Mouse (Mus musculus): ENCODE measurements around the gene Papss2.
A peak's percentile ranks its signal among the peaks of the same experiment; 100 is the strongest.

The Papss2 gene

GRCm38 (mm10) chr19:32710288-32710687 is 114.7 kb downstream of the Papss2 start:
- DNase-seq (ENCODE audit: extremely low read depth, low read depth) = peak; percentile 48

- DNase-seq (ENCODE audit: extremely low read depth, low read depth) = peak; percentile 39
Measured at GRCm38 (mm10) chr19:32711761-32712541, 116.4 kb downstream of the Papss2 start.

DNA sequence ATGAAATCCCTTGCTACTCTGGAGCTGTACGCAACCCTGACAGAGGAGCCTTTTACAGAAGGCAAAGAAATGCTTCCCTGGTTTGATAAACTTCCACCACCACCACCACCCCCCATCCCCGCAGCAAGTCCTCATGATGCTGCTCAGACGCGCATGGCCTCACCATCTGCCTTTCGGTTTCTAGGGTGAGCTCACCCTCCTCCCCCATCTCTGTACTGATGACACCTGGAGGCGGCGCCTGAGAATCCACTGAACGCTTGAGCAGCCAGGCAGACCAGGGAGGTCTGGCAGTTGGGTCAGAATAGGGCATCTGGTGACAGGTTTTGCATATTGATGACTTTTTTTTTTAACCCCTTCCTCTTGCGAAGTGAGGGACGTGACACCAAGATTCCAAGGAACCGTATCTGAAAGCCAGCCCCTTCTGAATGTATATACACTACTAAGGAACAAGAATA is 117.0 kb downstream of the Papss2 start:
- DNase-seq (ENCODE audit: extremely low read depth, low read depth) = peak; percentile 49

DNA sequence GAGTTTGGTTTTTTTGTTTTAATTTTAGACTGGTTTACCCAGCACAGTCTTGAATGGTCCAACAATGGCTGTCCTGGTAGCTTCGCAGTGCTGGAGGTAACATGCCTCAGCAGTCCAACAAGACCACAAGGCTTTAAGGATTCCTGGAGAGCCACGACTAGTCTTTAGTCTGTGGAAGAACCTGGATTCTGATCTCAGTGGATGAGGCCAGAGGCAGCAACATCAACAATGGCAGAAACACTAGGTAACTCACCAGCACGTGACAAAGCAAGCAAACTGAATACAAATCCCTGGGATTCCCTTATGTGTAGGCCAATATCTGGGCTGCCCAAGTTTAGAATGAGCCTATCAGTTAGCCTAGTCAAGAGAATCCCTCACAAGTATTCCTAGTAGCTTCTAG is 117.9 kb downstream of the Papss2 start:
- DNase-seq (ENCODE audit: extremely low read depth, low read depth) = no peak

DNA sequence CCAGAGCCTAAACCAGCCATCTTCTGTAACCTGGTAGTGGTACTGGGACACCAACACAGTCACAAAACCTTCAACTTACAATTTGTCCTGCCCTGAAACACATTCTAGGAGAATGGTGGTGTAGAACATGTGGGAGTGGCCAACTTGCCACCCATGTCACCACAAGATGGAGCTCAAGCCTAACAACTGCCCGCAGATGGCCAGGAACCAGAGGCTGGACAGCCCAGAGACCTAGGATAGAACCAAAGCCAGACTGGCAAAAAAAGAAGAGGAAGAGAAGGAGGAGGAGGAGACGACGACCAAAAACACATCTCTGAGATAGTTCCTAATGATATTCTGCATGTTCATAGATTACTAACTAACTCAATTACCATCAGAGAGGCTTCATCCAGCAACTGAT is 119.6 kb downstream of the Papss2 start:
- DNase-seq (ENCODE audit: extremely low read depth, low read depth) = peak; percentile 54

- DNase-seq (ENCODE audit: extremely low read depth, low read depth) = no peak
Measured at GRCm38 (mm10) chr19:32715681-32716080, 120.1 kb downstream of the Papss2 start.
